Mouse (Mus musculus) embryo, embryonic 10 days (tissue): Measurements from ENCODE around the gene Nadsyn1.

Experiments used
- DNase-seq: peaks from one replicate; pipeline ENCODE4 v3.0.0-alpha.2; 2015; ENCODE audit warnings: low spot score

Nadsyn1 gene

DNA sequence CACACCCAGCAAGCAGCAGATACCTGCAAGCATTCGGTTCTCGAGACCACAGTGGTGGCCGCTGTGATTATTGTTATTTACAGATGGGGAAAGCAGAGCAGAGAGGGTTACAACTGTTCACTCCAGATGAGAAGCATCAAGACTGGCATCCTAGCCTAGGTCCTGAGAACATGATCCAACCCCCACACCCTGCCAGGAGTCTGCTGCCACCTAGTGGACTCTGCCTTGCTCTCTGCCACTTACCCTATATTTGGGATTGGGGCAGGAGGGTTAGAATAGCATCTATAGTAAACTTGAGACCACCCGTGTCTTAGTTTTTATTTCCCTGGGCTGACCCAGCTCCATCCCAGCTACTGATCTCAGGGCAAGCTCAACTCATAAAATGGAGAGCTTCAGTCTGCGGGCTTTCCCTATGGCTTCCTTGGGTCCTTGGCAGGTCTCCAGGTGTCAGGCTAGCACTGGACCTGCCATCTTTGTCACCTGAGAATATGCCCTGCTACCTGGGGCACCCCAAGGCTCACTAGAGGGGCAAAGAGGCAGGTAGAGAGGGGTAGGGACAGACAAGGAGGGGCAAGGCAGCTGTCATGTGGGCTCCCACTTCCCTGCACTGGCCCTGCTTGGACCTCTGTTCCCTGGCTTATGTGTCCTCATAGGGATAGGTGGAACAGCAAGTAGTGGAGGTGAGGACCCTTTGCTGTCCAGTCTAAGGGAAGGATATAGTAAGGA is 68.5 kb downstream of the Nadsyn1 start:
- peak; percentile 78 for DNase-seq

GRCm38 (mm10) chr7:143752606-143753005 is 70.0 kb downstream of the Nadsyn1 start:
- DNase-seq, result no peak

GRCm38 (mm10) chr7:143752056-143752455 is 70.6 kb downstream of the Nadsyn1 start:
- DNase-seq, result no peak

DNA sequence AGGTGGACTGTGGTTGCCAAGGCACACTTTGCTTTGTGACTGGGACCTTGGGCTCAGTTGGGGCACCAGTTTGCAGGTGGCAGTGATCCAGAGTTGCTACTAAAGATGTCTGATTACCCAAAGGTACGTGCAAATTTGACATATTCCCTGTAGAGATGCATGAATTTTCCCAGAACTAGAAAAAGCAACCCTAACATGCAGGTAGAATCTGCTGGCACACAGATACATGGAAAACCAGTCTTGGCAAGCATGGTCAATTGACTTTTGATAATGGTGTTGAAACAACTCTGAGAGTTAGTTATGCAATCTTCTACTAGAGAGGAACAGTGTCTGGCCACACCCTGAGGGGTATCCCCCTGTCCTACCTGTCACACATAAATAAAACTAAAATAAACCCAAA is 71.3 kb downstream of the Nadsyn1 start:
- no peak for DNase-seq

DNA sequence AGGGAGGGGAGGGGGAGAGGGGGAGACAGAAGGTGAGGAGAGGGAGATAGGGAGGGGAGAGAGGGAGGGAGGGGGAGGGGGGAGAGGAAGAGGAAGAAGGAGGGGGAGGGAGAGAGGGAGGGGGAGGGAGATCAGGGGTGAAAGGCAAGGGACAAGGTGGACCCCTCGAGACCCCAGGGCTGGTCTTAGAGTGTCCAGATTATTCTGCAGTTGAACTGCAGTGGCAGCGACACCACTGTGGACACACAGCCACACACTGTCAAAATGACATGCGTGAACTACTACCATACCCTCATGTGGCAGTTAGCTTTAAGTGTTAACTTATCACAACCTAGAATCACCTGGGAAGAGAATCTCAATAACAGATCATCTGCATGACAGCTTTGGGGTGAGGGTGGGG is 73.6 kb downstream of the Nadsyn1 start:
- no peak for DNase-seq

GRCm38 (mm10) chr7:143748041-143748868 is 74.4 kb downstream of the Nadsyn1 start:
- peak; percentile 95 for DNase-seq
